Mouse (Mus musculus): ENCODE results near the gene Olfr1110. TPM values are rescaled to one million over a fixed set of nuclear protein-coding genes. Genes with fewer than 3 reads are reported as not detected.
"Not testable (repeated sequence)": the region's sequence is repeated elsewhere in the genome, so short reads cannot be mapped to it uniquely, and the experiment has no call there.

The Olfr1110 gene
- not detected in 2 replicates for polyA plus RNA-seq (2015; fragmentation: Nextera tagmentation; extraction: Ambion mirVana)

DNA sequence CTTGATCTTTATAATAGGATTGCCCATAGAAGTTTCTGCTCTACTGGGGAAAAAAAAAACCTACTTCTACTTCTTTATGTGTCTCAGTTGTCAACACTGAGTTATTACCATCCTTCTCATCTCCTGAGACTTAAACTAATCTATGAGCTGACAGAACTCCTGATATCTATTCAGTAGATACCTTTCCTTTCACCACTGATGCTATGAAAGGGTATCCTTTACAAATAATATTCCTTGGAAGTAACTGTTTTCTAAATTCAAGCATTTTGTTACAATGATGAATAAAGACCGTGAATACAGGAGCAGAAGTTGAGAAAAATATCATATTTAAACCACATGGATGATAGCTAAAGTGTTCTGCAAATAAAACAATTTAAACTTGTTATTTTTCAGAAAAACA lies at the start of gene Olfr1110:
Gene Olfr1110, minus strand, starts transcription at position 101 of the 400 bp plus-strand sequence.
- Histone ChIP-seq H3K36me3 (replicated peaks) (no peaks in the 10 kb centered on the region), H3K9me3 (no peaks in the 10 kb centered on the region), H3K4me3 (no peak within 1 kb of the TSS), H3K4me1 (no peaks in the 10 kb centered on the region), H3K27me3 (replicated peaks) (no peaks in the 10 kb centered on the region), H3K9ac (no peak within 1 kb of the TSS), H3K27ac (no peak within 1 kb of the TSS), H3K4me2 (no peak within 1 kb of the TSS)
- 84% methylated on average over 1 of the region's 1 CpGs for WGBS
- no peak for ATAC-seq (replicated peaks)

DNA sequence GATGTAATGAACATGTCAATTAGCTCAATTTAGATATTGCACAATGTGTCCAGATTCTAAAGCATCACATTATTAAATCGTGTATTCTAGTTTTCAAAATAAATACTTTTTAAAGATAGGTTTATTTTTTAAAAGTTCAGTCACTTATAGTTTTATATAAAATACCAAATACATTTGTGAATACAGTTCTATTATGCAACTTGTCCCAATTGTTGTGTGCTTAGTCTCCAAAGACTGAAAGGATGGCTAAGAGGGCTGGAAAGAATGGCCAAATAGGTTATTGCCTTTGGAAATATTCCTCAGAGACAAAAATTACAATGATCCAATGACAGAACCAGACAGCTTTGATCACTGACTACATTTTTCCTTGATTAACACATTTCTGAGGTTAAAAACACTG lies 47.4 kb upstream of the Olfr1110 start, which contains the start of gene Olfr1112:
Gene Olfr1112, plus strand, starts transcription at position 301 of the 400 bp plus-strand sequence.
- Histone ChIP-seq H3K9me3 (no peaks in the 10 kb centered on the region), H3K9ac (no peak within 1 kb of the TSS), H3K27me3 (replicated peaks) (no peaks in the 10 kb centered on the region), H3K4me2 (no peak within 1 kb of the TSS), H3K27ac (no peak within 1 kb of the TSS), H3K4me3 (no peak within 1 kb of the TSS), H3K4me1 (no peaks in the 10 kb centered on the region), H3K36me3 (replicated peaks) (no peaks in the 10 kb centered on the region)
- no peak for ATAC-seq (replicated peaks)
- 88% methylated on average over 1 of the region's 1 CpGs for WGBS

DNA sequence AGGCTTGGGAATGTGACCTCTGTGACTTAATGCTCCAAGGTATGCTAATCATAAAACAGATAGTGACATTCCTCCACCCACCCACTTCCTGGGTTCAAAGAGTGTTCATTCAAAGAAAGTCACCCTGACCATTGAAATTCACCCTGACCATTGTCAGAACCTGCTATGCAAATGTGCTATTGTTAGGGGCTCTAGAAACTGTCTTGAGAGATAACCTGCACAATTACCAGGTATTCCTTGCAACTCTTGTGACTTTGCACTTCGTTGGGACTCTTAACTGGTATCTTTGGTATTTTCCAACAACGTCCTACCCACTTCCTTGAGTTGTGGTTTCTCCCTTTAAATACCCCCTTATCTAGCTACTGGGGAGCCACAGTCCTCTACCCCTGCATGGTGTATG lies 27.6 kb upstream of the Olfr1110 start:
- 88% methylated on average over 2 of the region's 2 CpGs for WGBS
- not testable (repeated sequence) for H3K4me2 ChIP-seq

DNA sequence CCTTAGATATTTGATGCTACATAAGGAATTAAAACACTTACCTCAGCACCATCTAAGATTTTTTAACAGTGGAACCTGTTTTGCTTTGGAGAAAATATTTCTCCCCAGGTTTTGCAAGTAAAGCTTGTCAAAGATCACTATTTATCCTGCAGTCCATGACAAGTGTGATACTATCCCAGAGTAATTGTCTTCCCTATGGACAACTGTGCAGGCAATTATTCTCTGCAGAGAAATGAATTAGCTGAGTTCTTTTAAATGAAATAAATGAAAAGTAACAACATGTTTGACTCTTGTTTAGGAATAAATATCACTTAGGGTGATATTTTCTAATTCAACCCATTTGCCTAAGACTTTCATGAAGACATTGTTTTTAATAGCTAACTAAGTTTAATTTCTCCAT lies 12.4 kb upstream of the Olfr1110 start, which contains the start of gene Olfr1111:
Gene Olfr1111, minus strand, starts transcription at position 101 of the 400 bp plus-strand sequence.
- ATAC-seq (replicated peaks), result no peak
- Histone ChIP-seq H3K9ac (no peak within 1 kb of the TSS), H3K4me2 (no peak within 1 kb of the TSS), H3K4me1 (no peaks in the 10 kb centered on the region), H3K27ac (no peak within 1 kb of the TSS), H3K9me3 (no peaks in the 10 kb centered on the region), H3K36me3 (replicated peaks) (no peaks in the 10 kb centered on the region), H3K4me3 (no peak within 1 kb of the TSS), H3K27me3 (replicated peaks) (no peaks in the 10 kb centered on the region)

More for the DNA sequence above, 27.6 kb upstream of the Olfr1110 start:
- H3K4me1 ChIP-seq; H3K4me3 ChIP-seq; H3K27ac ChIP-seq; H3K27me3 ChIP-seq (replicated peaks); H3K9ac ChIP-seq; ATAC-seq (replicated peaks); H3K36me3 ChIP-seq (replicated peaks); H3K9me3 ChIP-seq: not testable (repeated sequence)

DNA sequence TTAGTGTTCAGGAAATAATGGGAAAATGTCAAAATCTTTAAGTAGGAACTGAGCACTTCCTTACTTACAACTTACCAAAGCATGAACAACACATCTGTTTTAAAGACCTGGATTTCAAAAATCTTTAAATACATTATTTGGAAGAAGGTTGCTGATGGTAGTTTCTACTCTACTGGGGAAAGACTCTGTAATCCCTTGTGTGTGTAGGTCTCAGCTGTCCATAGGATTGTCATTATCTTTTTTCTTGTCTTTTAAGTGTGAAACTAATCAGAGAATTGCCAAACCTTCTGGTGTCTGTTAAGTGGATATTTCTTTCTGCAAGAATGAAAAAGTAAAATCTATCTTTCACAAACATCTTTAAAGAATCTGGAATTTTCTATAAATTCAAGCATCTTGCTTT lies 25.6 kb downstream of the Olfr1110 start, which contains the start of gene Olfr259:
Gene Olfr259, minus strand, starts transcription at position 101 of the 400 bp plus-strand sequence.
- no peaks in the 10 kb centered on the region for H3K27me3 ChIP-seq (replicated peaks)
- no peak for ATAC-seq (replicated peaks)
- no peaks in the 10 kb centered on the region for H3K9me3 ChIP-seq
- no peak within 1 kb of the TSS for H3K27ac ChIP-seq
- no peak within 1 kb of the TSS for H3K4me2 ChIP-seq
- H3K4me1 ChIP-seq, result no peaks in the 10 kb centered on the region
- H3K9ac ChIP-seq, result no peak within 1 kb of the TSS
- H3K36me3 ChIP-seq (replicated peaks), result no peaks in the 10 kb centered on the region
- H3K4me3 ChIP-seq, result no peak within 1 kb of the TSS

DNA sequence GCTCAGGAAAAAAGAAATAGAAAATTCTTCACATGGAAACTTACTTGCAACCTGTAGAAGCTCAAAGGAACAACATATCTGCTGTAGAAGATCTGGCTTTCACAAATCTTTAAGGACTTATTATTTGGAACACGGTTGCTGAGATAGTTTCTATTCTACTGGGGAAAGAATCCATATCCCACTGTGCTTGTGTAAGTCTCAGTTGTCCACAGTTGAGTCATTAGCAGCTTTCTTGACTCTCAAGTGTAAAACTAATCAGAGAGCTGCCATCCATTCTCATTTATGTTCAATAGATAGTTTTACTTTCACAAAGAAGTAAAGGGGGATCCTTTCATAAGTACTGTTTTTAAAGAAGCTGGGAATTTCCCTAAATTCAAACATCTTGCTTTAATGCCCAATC lies 44.2 kb downstream of the Olfr1110 start, which contains the start of gene Olfr1109:
Gene Olfr1109, minus strand, starts transcription at position 101 of the 400 bp plus-strand sequence.
- Histone ChIP-seq H3K9me3 (no peaks in the 10 kb centered on the region), H3K27me3 (replicated peaks) (no peaks in the 10 kb centered on the region), H3K4me3 (no peak within 1 kb of the TSS), H3K4me2 (no peak within 1 kb of the TSS), H3K36me3 (replicated peaks) (no peaks in the 10 kb centered on the region), H3K9ac (no peak within 1 kb of the TSS), H3K27ac (no peak within 1 kb of the TSS), H3K4me1 (no peaks in the 10 kb centered on the region)
- no peak for ATAC-seq (replicated peaks)
- 55% methylated on average over 1 of the region's 1 CpGs for WGBS

Other genes with a start within 250 kb of the Olfr1110 start
- gene Olfr1097, start 248.1 kb downstream of the Olfr1110 start, polyA plus RNA-seq (2015; fragmentation: Nextera tagmentation; extraction: Ambion mirVana), result not detected in 2 replicates
- gene Olfr1098, start 215.8 kb downstream of the Olfr1110 start, polyA plus RNA-seq (2015; fragmentation: Nextera tagmentation; extraction: Ambion mirVana), result not detected in 2 replicates
- not detected in 2 replicates for gene Olfr1099, start 179.6 kb downstream of the Olfr1110 start, polyA plus RNA-seq (2015; fragmentation: Nextera tagmentation; extraction: Ambion mirVana)
- gene Olfr1100, start 160.3 kb downstream of the Olfr1110 start, polyA plus RNA-seq (2015; fragmentation: Nextera tagmentation; extraction: Ambion mirVana), result not detected in 2 replicates
- not detected in 2 replicates for gene Olfr1101, start 149.1 kb downstream of the Olfr1110 start, polyA plus RNA-seq (2015; fragmentation: Nextera tagmentation; extraction: Ambion mirVana)
- not detected in 2 replicates for gene Olfr1102, start 141.9 kb downstream of the Olfr1110 start, polyA plus RNA-seq (2015; fragmentation: Nextera tagmentation; extraction: Ambion mirVana)
- gene Olfr1104, start 113.2 kb downstream of the Olfr1110 start, polyA plus RNA-seq (2015; fragmentation: Nextera tagmentation; extraction: Ambion mirVana), result not detected in 2 replicates
- gene Olfr1105, start 103.8 kb downstream of the Olfr1110 start, polyA plus RNA-seq (2015; fragmentation: Nextera tagmentation; extraction: Ambion mirVana), result not detected in 2 replicates
- not detected in 2 replicates for gene Olfr1106, start 88.0 kb downstream of the Olfr1110 start, polyA plus RNA-seq (2015; fragmentation: Nextera tagmentation; extraction: Ambion mirVana)
- not detected in 2 replicates for gene Olfr1107, start 64.5 kb downstream of the Olfr1110 start, polyA plus RNA-seq (2015; fragmentation: Nextera tagmentation; extraction: Ambion mirVana)
- not detected in 2 replicates for gene Olfr1109, start 44.3 kb downstream of the Olfr1110 start, polyA plus RNA-seq (2015; fragmentation: Nextera tagmentation; extraction: Ambion mirVana)
- gene Olfr259, start 25.7 kb downstream of the Olfr1110 start, polyA plus RNA-seq (2015; fragmentation: Nextera tagmentation; extraction: Ambion mirVana), result not detected in 2 replicates
- gene Olfr1111, start 12.3 kb upstream of the Olfr1110 start, polyA plus RNA-seq (2015; fragmentation: Nextera tagmentation; extraction: Ambion mirVana), result not detected in 2 replicates
- not detected in 2 replicates for gene Olfr1112, start 47.5 kb upstream of the Olfr1110 start, polyA plus RNA-seq (2015; fragmentation: Nextera tagmentation; extraction: Ambion mirVana)
- gene Olfr1113, start 68.7 kb upstream of the Olfr1110 start, polyA plus RNA-seq (2015; fragmentation: Nextera tagmentation; extraction: Ambion mirVana), result not detected in 2 replicates
- not detected in 2 replicates for gene Olfr1115, start 107.7 kb upstream of the Olfr1110 start, polyA plus RNA-seq (2015; fragmentation: Nextera tagmentation; extraction: Ambion mirVana)
- not detected in 2 replicates for gene Olfr1116, start 127.2 kb upstream of the Olfr1110 start, polyA plus RNA-seq (2015; fragmentation: Nextera tagmentation; extraction: Ambion mirVana)
- not detected in 2 replicates for gene Olfr1118, start 167.3 kb upstream of the Olfr1110 start, polyA plus RNA-seq (2015; fragmentation: Nextera tagmentation; extraction: Ambion mirVana)
- gene Olfr1120, start 214.5 kb upstream of the Olfr1110 start, polyA plus RNA-seq (2015; fragmentation: Nextera tagmentation; extraction: Ambion mirVana), result not detected in 2 replicates
- gene Olfr1121, start 229.6 kb upstream of the Olfr1110 start, polyA plus RNA-seq (2015; fragmentation: Nextera tagmentation; extraction: Ambion mirVana), result not detected in 2 replicates
- not detected in 2 replicates for gene Olfr1122, start 245.5 kb upstream of the Olfr1110 start, polyA plus RNA-seq (2015; fragmentation: Nextera tagmentation; extraction: Ambion mirVana)

Measured in midbrain, embryonic 15.5 days (tissue).